Mouse (Mus musculus) olfactory bulb, adult 2 months (tissue): ENCODE data around the gene Slc22a1. TPM values are rescaled to one million over a fixed set of nuclear protein-coding genes. Genes with fewer than 3 reads are reported as not detected.

ENCODE experiments used
- H3K27ac ChIP-seq: fragments of 200-500 bp; 2 replicates; pipeline ENCODE4 v1.5.1; 2012; ENCODE audit warnings: low read depth, low read length; ENCODE audit not compliant: insufficient read depth
- H3K4me1 ChIP-seq: fragments of 200-500 bp; 2 replicates; pipeline ENCODE4 v1.6.1; 2012; ENCODE audit warnings: low read length; ENCODE audit not compliant: control insufficient read depth, insufficient read depth
- H3K4me3 ChIP-seq: fragments of 200-500 bp; 2 replicates; pipeline ENCODE4 v1.5.1; 2012; ENCODE audit warnings: mild to moderate bottlenecking, low read depth, low read length, moderate library complexity; ENCODE audit not compliant: insufficient read depth
- CTCF ChIP-seq: fragments of 200-500 bp; IDR thresholded peaks from 2 replicates; pipeline ENCODE4 v1.5.1; 2012; ENCODE audit warnings: low read depth, mild to moderate bottlenecking, low read length, moderate library complexity; ENCODE audit not compliant: insufficient read depth
- POLR2A ChIP-seq: fragments of 200-500 bp; IDR thresholded peaks from 2 replicates; pipeline ENCODE4 v1.6.1; 2012; ENCODE audit warnings: mild to moderate bottlenecking, low read depth, low read length, moderate library complexity; ENCODE audit not compliant: insufficient read depth
- WGBS: fragments of 180-500 bp; shearing (Covaris S2); methylation state at CpG from one replicate; pipeline ENCODE4 v1.1.7; 2018; 5-methylcytosine and 5-hydroxymethylcytosine counted together
- polyA plus RNA-seq: library from polyadenylated mRNA; stranded (reverse); fragments of >200 nt; gene quantifications from 2 replicates; pipeline ENCODE4 v1.2.4, GENCODE M21; 2012; ENCODE audit warnings: low replicate concordance; ENCODE audit not compliant: missing spikeins, insufficient read depth, insufficient read length

Slc22a1 gene
- polyA plus RNA-seq, 1 experiment = not detected

DNA sequence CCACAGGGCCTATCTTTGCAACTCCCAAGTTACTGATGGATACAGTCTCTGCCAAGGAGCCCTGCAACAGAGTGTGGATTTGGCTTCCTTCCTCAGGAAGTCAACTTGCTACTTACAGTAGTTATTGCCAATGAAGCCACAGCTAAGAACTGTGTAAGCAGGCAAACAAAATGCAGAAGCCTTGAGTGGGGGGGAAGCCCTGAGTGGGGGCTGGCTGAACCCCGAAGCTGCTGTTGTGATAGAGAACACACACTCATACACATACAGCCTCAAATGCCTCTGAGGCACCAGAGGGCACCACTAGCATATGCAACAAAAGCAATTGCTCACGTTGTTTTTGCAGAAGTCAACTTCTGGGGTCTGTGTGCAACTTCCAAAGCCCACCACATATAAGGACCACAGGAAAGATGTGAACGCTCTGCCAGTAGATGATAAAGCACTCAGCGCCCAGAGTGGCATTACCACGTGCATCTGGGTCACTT is 38.5 kb upstream of the Slc22a1 start:
- peaks cover 17% of the 10 kb centered on the region for H3K4me1 ChIP-seq
- no peak overlapping the region for H3K27ac ChIP-seq
- TF ChIP-seq CTCF (no peak), POLR2A (no peak)
- WGBS = 76% methylated on average over 5 of the region's 5 CpGs
- no peak overlapping the region for H3K4me3 ChIP-seq

DNA sequence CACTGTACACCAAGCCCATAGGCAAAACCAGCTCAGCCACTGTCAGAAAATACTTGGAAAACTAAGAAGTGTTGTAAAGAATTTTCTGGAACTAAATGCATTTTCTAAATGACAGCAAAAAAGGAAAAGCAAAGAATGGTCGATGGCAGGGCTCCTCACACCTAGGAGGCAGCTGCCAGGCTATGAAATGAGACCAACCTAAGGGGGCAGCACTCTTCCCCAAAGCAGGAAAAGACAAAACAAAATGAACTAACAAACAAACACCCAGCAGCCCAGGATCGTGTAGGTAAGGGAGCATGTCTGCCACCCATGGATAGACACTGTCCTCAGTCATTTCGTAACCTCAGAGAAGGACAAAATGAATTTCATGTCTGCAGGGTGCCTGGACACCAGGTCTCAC is 37.4 kb upstream of the Slc22a1 start:
- 77% methylated on average over 3 of the region's 3 CpGs for WGBS
- Histone ChIP-seq H3K27ac (no peak overlapping the region), H3K4me1 (peaks cover 17% of the 10 kb centered on the region), H3K4me3 (no peak overlapping the region)
- TF ChIP-seq CTCF = no peak
- no peak for TF ChIP-seq POLR2A

DNA sequence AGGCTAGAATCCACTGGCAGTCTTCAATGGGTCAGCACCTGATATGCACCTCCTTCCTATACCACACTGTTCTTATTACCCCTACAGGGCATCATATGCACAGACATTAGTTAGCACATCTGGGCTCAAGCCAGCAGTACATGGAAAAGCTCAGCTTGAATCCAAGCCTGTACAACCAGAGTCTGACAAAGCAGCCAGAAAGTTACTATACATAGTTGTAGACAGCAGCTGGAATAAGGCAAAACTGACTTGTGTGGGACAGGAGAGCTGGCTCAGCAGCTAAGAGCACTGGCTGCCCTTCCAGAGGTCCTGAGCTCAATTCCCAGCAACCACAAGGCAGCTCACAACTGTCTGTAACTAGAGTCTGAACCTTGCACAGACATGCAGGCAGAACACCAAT is 36.6 kb upstream of the Slc22a1 start:
- no peak overlapping the region for H3K4me3 ChIP-seq
- peaks cover 14% of the 10 kb centered on the region for H3K4me1 ChIP-seq
- H3K27ac ChIP-seq = no peak overlapping the region
- TF ChIP-seq CTCF (no peak), POLR2A (no peak)

DNA sequence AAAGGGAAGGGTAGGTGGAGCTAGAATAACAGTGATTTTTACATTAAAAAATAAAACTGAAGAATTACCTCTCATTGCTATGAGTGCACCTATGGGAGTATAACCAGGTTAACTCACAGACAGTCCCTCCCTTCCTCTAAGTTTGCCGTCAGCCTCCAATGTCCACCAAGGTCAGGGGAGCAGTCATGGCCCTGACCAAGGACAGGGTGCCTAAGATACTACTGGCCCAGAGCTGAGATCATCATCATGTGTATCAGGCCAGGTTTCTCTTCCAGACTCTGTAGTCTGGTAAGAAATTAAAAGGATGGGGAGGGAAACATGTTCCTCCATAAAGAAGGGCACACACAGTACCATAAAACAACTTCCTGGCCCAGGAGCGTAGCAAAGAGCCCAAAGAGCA is 35.3 kb upstream of the Slc22a1 start:
- Histone ChIP-seq H3K27ac (no peak overlapping the region), H3K4me1 (peaks cover 11% of the 10 kb centered on the region), H3K4me3 (no peak overlapping the region)
- TF ChIP-seq POLR2A = no peak
- no peak for TF ChIP-seq CTCF
- WGBS = 99% methylated on average over 2 of the region's 2 CpGs

DNA sequence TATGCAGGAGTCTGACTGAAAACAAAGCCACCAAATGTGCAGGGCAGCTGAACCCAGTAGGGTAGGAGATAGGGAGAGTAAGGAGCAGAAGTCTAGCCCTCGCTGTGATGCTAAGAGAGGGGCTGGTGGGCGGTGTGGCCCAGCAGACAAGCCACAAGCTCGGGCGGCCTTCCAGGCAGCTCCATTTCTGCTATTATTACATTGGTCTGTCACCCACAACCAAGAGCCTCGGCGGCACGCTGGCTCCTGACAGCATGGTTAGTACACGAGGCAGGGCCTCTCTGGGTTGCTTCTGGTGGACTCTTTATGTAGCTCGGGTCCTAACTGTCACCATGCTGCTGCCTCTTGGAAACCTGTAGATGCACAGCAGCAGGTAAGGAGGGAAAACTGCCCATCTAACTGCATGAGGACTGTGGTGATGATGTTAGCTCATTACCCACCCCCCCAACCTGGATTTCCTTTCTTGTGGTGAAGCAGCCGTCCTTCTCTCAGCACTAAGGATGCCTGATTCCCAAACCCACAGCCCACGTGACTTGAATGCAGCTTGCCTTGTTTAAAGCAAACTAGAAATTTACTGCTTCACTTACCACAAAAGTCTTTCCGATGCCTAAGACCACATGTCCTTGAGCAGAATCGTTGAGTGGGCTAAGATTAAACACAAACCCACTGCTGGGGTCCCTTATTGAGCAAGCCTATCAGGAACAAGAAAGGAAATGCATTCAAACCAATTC is 34.6 kb upstream of the Slc22a1 start:
- H3K27ac ChIP-seq = no peak overlapping the region
- no peak for TF ChIP-seq CTCF
- no peak for TF ChIP-seq POLR2A
- H3K4me1 ChIP-seq = peaks cover 11% of the 10 kb centered on the region
- 45% methylated on average over 13 of the region's 13 CpGs for WGBS
- no peak overlapping the region for H3K4me3 ChIP-seq

DNA sequence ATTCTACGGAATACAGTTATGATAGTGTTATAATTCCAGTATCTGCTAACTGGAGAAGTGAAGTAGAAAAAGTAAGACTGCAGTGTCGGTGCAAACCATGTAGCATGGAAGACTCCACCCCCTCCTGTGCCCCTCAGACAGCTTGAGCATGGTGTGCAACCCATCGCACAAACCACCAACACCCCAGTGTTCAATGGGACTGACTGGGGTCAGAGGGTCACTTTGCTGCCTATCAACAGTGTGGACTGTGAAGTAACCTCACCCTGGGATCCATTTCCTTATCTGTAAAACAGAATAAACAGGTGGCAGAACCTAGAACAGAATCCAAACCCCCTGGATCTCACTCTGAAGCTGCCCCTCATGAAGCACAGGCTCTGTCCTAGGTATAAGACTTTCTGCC is 32.8 kb upstream of the Slc22a1 start:
- Histone ChIP-seq H3K4me3 (no peak overlapping the region), H3K4me1 (peaks cover 11% of the 10 kb centered on the region), H3K27ac (no peak overlapping the region)
- TF ChIP-seq CTCF = no peak
- no peak for TF ChIP-seq POLR2A
- WGBS = 97% methylated on average over 3 of the region's 3 CpGs

DNA sequence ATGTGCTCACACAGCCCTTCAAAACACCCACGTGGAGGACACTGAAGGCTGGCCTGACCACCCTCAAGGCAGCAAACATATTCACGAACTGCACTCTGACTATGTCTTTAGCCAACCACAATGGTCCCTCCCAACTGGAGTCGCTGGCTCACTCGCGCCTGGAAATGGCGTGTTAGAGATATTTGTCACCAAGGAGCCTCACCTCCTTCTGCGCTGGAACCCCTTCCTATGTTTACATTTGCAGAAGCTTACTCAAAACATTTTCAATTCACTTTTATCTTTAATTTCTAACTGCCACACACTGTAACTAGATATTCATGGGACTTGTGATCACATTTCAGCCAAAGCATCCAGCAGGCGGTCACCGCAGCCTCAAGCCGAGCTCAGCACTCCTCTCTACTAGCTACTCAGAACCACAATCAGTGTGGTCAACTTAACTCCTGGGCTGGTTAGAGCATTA is 31.0 kb upstream of the Slc22a1 start:
- 81% methylated on average over 10 of the region's 10 CpGs for WGBS
- TF ChIP-seq CTCF (no peak), POLR2A (no peak)
- no peak overlapping the region for H3K27ac ChIP-seq
- peaks cover 11% of the 10 kb centered on the region for H3K4me1 ChIP-seq
- no peak overlapping the region for H3K4me3 ChIP-seq

DNA sequence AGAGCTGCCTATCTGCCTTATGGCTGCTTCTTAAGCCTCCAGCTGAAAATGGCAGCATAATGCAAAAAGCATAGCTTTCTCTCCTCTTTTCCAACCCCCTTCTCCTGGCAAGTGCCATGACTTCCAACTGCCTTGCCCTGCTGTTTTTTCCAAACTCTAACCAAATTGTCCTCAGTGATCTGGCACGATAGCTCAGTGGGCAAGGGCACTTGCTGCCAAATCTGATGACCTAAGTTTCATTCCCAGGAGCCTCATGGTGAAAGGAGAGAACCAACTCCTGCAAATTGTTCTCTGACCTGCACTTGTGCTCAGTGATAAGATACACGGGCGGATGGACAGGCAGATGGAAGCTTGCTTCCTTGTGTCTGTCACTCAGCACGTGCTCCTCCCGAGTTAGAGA is 27.3 kb upstream of the Slc22a1 start:
- TF ChIP-seq POLR2A = no peak
- no peak for TF ChIP-seq CTCF
- 88% methylated on average over 5 of the region's 5 CpGs for WGBS
- Histone ChIP-seq H3K4me1 (peaks cover 3% of the 10 kb centered on the region; the same call in 1 of the 2 replicates), H3K4me3 (no peak overlapping the region), H3K27ac (no peak overlapping the region)

DNA sequence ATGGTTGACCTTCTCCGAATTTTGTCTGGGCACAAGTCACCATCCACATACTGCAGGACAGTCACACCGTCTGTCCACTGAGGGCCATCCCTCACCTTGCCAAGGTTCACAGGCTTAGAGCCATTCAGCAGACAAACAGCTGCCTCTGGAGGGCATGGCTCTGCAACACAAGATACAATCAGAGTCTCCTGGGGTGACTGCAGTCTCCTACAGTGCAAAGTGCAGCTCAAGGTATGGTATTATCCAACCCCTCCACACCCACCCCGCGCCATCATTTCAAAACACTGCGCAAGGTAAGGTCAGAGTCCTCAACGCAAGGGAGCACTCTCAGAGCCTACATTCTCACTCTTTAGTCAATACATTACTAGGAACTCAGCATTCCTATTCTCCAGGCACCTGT is 24.7 kb upstream of the Slc22a1 start:
- H3K4me1 ChIP-seq = no peaks in the 10 kb centered on the region
- TF ChIP-seq POLR2A (no peak), CTCF (no peak)
- 98% methylated on average over 6 of the region's 6 CpGs for WGBS
- H3K27ac ChIP-seq = no peak overlapping the region
- no peak overlapping the region for H3K4me3 ChIP-seq

DNA sequence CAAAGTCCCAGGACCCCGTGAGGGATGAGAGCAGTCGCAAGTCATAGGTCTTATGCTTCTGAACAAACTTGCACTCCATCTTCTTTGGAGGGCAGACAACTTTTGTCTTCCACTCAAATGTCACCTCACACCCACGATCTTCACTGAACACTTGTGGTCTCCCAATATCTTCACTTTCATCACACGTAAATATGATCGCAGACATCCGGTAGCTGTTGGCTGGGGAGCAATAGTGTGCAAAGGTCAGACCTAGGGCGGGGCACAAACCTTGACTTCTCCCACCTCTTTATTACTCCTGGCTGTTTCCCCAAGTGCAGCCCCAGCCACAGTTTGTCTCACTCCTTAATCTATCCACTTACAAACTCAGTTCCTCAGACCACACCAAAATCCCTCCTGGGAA is 16.3 kb upstream of the Slc22a1 start:
- WGBS = 97% methylated on average over 7 of the region's 7 CpGs
- TF ChIP-seq POLR2A (no peak), CTCF (no peak)
- H3K4me1 ChIP-seq = peaks cover 7% of the 10 kb centered on the region; the same call in 1 of the 2 replicates

DNA sequence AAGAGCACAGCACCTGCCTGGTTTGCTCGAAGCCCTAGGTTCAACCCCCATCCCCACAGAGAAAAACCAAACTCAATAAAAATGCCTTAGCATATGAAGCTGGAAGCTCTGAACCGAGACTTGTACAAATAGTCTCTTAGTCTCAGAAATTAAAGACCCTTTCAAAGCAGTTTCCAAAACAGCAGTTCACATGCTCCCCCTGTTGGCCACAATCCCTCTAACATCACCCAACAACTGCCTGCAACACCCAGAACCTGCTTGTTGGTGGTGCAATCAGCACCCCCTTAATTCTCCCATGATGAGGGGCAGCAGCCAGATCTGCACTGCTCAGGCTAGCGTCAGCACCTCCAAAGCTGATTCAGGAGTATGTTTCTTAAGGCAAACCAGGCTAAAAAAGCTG is 13.9 kb upstream of the Slc22a1 start:
- TF ChIP-seq POLR2A (no peak), CTCF (no peak)
- Histone ChIP-seq H3K27ac (no peak overlapping the region), H3K4me3 (no peak overlapping the region), H3K4me1 (peaks cover 7% of the 10 kb centered on the region; the same call in 1 of the 2 replicates)
- WGBS = 54% methylated on average over 3 of the region's 3 CpGs

More for the DNA sequence above, 16.3 kb upstream of the Slc22a1 start:
- Histone ChIP-seq H3K27ac (no peak overlapping the region), H3K4me3 (no peak overlapping the region)
